12 mouse cellular contexts compared by ENCODE assay signal in genomic region chr9:69023314-69023713, GRCm38 (mm10).
"Had no signal": no experiment of that assay in that cellular context is flagged by ENCODE, and none has a peak within 500 bp of the region (broad histone marks: within the 10 kb centered on the region; RNA-seq: fewer than 3 reads in every experiment).

No protein-coding gene starts in this region.

- H3K4me1 ChIP-seq: intestine, embryonic 15.5 days; limb, embryonic 13.5 days; midbrain, embryonic 12.5 days; neural tube, embryonic 12.5 days; stomach, embryonic 15.5 days had no signal

- H3K4me2 ChIP-seq: intestine, embryonic 15.5 days; limb, embryonic 13.5 days; midbrain, embryonic 12.5 days; neural tube, embryonic 12.5 days; stomach, embryonic 15.5 days had no signal

- DNase-seq: kidney, adult 18-20 months; kidney, postnatal 14 days; left cerebral cortex, postnatal 4 days; lung, adult 18-20 months; spleen, adult 18-20 months had no signal

- H3K27me3 ChIP-seq: intestine, embryonic 15.5 days; limb, embryonic 13.5 days; midbrain, embryonic 12.5 days; neural tube, embryonic 12.5 days; stomach, embryonic 15.5 days had no signal

- H3K9me3 ChIP-seq: intestine, embryonic 15.5 days; limb, embryonic 13.5 days; midbrain, embryonic 12.5 days; neural tube, embryonic 12.5 days; stomach, embryonic 15.5 days had no signal

- H3K9ac ChIP-seq: intestine, embryonic 15.5 days; limb, embryonic 13.5 days; liver, embryonic 14.5 days; midbrain, embryonic 12.5 days; neural tube, embryonic 12.5 days; stomach, embryonic 15.5 days had no signal

- ATAC-seq: intestine, embryonic 15.5 days had no signal

- H3K36me3 ChIP-seq: intestine, embryonic 15.5 days; limb, embryonic 13.5 days; midbrain, embryonic 12.5 days; neural tube, embryonic 12.5 days; stomach, embryonic 15.5 days had no signal

- H3K27ac ChIP-seq: intestine, embryonic 15.5 days; limb, embryonic 13.5 days; liver, embryonic 14.5 days; midbrain, embryonic 12.5 days; neural tube, embryonic 12.5 days; stomach, embryonic 15.5 days had no signal

- H3K4me3 ChIP-seq: intestine, embryonic 15.5 days; limb, embryonic 13.5 days; midbrain, embryonic 12.5 days; myocyte; neural tube, embryonic 12.5 days; stomach, embryonic 15.5 days had no signal
